Mouse (Mus musculus): ENCODE results near the gene Fcnb.

- no peak for TF ChIP-seq CTCF (conservative IDR thresholded peaks at IDR 0.05; ENCODE audit: low read length)
- no peak for TF ChIP-seq POU5F1 (IDR thresholded peaks at IDR 0.05; ENCODE audit: borderline replicate concordance, low read length)
Observed at GRCm38 (mm10) chr2:28068537-28068878, 16.2 kb downstream of the Fcnb start.

Measured in E14TG2a.4 (cell line).